Mouse (Mus musculus) liver, embryonic 16.5 days (tissue): Measurements from ENCODE around the gene Sult6b1. TPM values are rescaled to one million over a fixed set of nuclear protein-coding genes. Genes with fewer than 3 reads are reported as not detected.

Experiments used
- ATAC-seq: fragments of 200-750 bp; cut with Nextera tagmentation; 2 replicates; pipeline ENCODE4 v1.8.0; 2017; ENCODE audit warnings: low read depth, mild to moderate bottlenecking, moderate number of reproducible peaks, moderate library complexity
- H3K27ac ChIP-seq: fragments of 300-500 bp; sonication (generic); 2 replicates; pipeline ENCODE4 v1.5.1; 2014; ENCODE audit warnings: mild to moderate bottlenecking, low read length
- H3K27me3 ChIP-seq: fragments of 300-500 bp; sonication (generic); 2 replicates; pipeline ENCODE4 v1.6.1; 2014; ENCODE audit warnings: low read depth, low read length, mixed read lengths; ENCODE audit not compliant: control insufficient read depth, insufficient read depth
- H3K36me3 ChIP-seq: fragments of 300-500 bp; sonication (generic); 2 replicates; pipeline ENCODE4 v1.6.1; 2014; ENCODE audit warnings: mild to moderate bottlenecking; ENCODE audit not compliant: control insufficient read depth, insufficient read depth
- H3K4me1 ChIP-seq: fragments of 300-500 bp; sonication (generic); 2 replicates; pipeline ENCODE4 v1.6.1; 2014; ENCODE audit warnings: low read depth, low read length, mixed read lengths; ENCODE audit not compliant: control insufficient read depth
- H3K4me2 ChIP-seq: fragments of 300-500 bp; sonication (generic); 2 replicates; pipeline ENCODE4 v1.6.1; 2014; ENCODE audit warnings: low read depth, low read length, mixed read lengths
- H3K4me3 ChIP-seq: fragments of 300-500 bp; sonication (generic); 2 replicates; pipeline ENCODE4 v1.5.1; 2014; ENCODE audit warnings: low read depth, mild to moderate bottlenecking, low read length
- H3K9ac ChIP-seq: fragments of 300-500 bp; sonication (generic); 2 replicates; pipeline ENCODE4 v1.6.1; 2014; ENCODE audit warnings: low read depth, low read length
- H3K9me3 ChIP-seq: fragments of 300-500 bp; sonication (generic); replicated peaks from 2 replicates; pipeline ENCODE4 v1.6.1; 2016; ENCODE audit warnings: low read length; ENCODE audit not compliant: control insufficient read depth
- WGBS: fragments of 180-500 bp; shearing (Covaris S2); extraction: QIAGEN DNeasy Blood & Tissue Kit; methylation state at CpG from one replicate; pipeline ENCODE4 v1.1.7; 2014; ENCODE audit not compliant: insufficient replicate concordance; 5-methylcytosine and 5-hydroxymethylcytosine counted together
- polyA plus RNA-seq: library from polyadenylated mRNA; unstranded; fragments of >200 nt; fragmentation: Nextera tagmentation; extraction: Ambion mirVana; gene quantifications from 2 replicates; pipeline ENCODE4 v1.2.1, GENCODE M21; 2015

The Sult6b1 gene
- polyA plus RNA-seq, 1 experiment from 2014 or later = not detected

DNA sequence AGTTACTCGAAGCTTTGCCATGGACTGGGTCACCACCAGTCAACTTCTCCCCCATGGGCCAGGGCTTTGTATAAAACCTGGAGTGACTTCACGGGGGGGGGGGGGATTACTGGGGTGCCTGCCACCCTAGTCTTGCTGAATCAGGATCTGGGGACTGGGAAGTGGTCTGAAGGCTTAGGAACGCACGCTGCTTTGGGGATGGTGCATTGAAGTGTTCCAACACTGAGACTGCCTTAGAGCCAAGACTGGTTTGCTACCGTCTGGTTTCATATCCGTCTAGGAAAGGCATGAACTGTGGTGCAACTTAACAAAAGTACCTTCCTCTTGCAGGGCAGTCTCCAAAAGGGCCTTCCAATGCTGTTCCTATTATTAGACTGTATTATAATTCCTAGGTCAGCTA lies 10.9 kb upstream of the Sult6b1 start:
- WGBS = 52% methylated on average over 6 of the region's 6 CpGs
- ATAC-seq = no peak
- Histone ChIP-seq H3K27ac (no peak overlapping the region), H3K27me3 (no peaks in the 10 kb centered on the region), H3K4me3 (no peak overlapping the region), H3K9me3 (no peaks in the 10 kb centered on the region), H3K4me2 (peak overlapping the region; percentile 81; the same call in 1 of the 2 replicates), H3K36me3 (peaks cover 24% of the 10 kb centered on the region), H3K4me1 (peaks cover 20% of the 10 kb centered on the region), H3K9ac (no peak overlapping the region)

DNA sequence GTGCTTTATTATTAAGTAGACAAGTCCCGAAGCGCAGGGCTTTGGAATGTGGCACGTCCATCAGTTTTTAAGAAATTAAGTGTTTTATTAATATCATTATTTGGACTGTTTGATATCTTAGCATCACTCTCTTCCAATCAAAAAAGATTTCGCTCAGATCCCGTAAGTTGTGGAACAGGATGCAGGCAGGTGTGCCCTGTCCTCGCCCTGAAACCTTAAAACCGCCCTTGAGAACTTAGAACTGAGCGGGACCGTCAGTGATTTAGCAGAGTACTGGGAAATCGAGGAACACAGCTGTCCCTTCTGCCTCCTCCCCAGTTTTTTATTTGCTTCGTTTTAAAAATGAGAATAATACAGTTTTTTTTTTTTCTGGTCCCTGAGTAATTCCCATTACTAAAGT lies 10.1 kb upstream of the Sult6b1 start:
- peaks cover 19% of the 10 kb centered on the region for H3K36me3 ChIP-seq

DNA sequence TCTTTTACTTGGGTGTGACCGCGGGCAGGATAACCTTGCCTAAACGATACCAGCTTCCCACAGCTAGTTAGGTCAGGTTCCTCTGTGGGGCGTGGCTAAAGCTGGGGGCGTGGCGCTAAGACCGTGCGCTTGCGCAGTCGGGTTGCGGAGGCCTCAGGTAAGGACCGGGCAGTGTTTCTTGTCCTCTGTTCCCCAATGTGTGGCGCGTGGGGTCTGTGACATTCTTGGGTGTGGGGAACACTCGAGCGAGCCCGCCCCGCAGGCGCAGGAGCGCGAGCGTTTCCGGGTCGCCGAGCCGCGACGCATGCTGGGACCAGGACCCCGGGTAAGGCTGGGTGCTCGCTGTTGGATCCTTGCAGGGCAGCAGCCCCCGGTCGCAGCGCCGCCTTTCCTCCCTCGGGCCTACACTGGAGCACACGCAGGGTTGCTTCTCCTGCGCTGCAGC lies 9.6 kb upstream of the Sult6b1 start, which contains the start of gene Cebpzos:
Gene Cebpzos, plus strand, starts transcription at position 132 of the 445 bp plus-strand sequence.
- Histone ChIP-seq H3K27me3 (no peaks in the 10 kb centered on the region), H3K36me3 (peaks cover 14% of the 10 kb centered on the region), H3K27ac (peak within 1 kb of the TSS; percentile 85), H3K4me3 (peak within 1 kb of the TSS; percentile 88), H3K4me2 (peak within 1 kb of the TSS; percentile 81), H3K4me1 (peaks cover 20% of the 10 kb centered on the region), H3K9me3 (no peaks in the 10 kb centered on the region), H3K9ac (peak within 1 kb of the TSS; percentile 85)
- peak; percentile 91 for ATAC-seq
- 0% methylated on average over 37 of the region's 37 CpGs for WGBS

More for the DNA sequence above, 10.1 kb upstream of the Sult6b1 start:
- peak overlapping the region; percentile 81 for H3K4me2 ChIP-seq
- peak overlapping the region; percentile 85 for H3K27ac ChIP-seq
- peaks cover 20% of the 10 kb centered on the region for H3K4me1 ChIP-seq
- no peaks in the 10 kb centered on the region for H3K9me3 ChIP-seq
- H3K9ac ChIP-seq = peak overlapping the region; percentile 85
- ATAC-seq = no peak
- WGBS = 2% methylated on average over 11 of the region's 11 CpGs
- H3K4me3 ChIP-seq = peak overlapping the region; percentile 88
- no peaks in the 10 kb centered on the region for H3K27me3 ChIP-seq

DNA sequence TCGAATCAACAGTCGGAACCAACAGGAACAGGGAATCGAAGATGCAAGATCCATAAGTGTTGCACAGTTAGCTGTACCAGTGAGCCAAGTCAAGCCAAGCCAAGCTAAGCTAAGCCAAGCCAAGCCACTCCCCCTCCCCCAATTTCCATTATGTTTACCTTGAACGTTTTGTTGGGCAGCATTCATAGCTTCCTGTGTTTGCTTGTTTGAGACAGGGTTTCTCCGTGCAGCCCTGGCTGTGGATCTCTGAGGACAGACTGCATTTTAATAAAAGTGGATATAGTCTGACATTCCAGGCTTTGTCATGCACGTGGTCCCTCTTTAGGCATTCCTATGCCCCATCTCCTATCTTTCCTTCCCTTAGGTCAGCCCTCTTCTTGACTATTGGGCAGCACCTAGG lies 9.0 kb upstream of the Sult6b1 start:
- Histone ChIP-seq H3K36me3 (peaks cover 10% of the 10 kb centered on the region), H3K4me3 (peak overlapping the region; percentile 88), H3K9me3 (no peaks in the 10 kb centered on the region), H3K27ac (peak overlapping the region; percentile 85), H3K4me1 (peaks cover 20% of the 10 kb centered on the region), H3K27me3 (no peaks in the 10 kb centered on the region), H3K4me2 (peak overlapping the region; percentile 81), H3K9ac (peak overlapping the region; percentile 85)
- ATAC-seq = no peak
- 48% methylated on average over 6 of the region's 6 CpGs for WGBS

DNA sequence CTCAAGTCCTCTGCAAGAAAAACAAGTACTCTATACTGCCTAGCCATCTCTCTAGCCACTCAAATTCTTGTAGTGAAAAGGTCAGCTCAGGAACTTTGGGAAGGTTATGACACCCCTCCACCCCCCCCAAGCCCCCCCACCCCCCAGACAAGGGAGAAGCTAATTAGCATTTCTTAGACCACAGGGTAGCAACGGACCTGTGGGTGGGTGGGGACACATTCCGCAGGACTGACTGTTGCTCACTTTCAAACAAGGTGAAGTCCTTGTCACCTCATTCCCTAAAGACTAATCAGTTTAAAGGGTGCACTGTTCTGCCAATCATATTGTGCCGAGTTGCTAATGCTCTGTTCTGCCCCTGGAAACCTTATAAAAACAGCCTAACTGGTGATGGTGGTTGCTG lies 7.1 kb upstream of the Sult6b1 start:
- no peak for ATAC-seq
- no peaks in the 10 kb centered on the region for H3K9me3 ChIP-seq
- H3K9ac ChIP-seq = no peak overlapping the region
- H3K4me2 ChIP-seq = no peak overlapping the region
- H3K36me3 ChIP-seq = peaks cover 3% of the 10 kb centered on the region; the same call in 1 of the 2 replicates
- H3K4me3 ChIP-seq = no peak overlapping the region
- no peak overlapping the region for H3K27ac ChIP-seq
- H3K27me3 ChIP-seq = no peaks in the 10 kb centered on the region
- peaks cover 20% of the 10 kb centered on the region for H3K4me1 ChIP-seq
- WGBS = 60% methylated on average over 3 of the region's 3 CpGs

DNA sequence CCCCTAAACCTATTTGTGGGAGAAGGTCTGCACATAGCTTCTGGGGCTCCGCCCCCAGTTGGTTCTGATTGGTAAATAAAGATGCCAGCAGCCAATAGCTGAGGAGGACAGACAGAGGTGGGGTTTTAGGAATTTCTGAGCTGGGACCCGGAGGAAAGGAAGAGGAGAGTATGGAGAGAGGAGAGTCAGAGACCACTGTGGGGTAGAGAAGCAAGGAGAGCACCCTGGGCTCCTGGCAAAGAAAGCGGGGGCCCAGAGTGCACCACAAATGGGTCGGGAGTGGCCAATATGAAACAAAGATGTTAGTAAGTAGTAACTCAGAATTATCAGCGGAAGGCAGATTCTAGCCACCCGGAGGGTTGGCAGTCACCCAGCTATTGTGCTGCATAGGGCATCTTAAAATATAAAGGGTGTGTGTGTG lies 6.1 kb upstream of the Sult6b1 start:
- H3K4me2 ChIP-seq = peak overlapping the region; percentile 64
- H3K36me3 ChIP-seq = no peaks in the 10 kb centered on the region
- 0 out of 2 replicates have a peak, but pooled peaks have one; percentile 14 for ATAC-seq
- H3K4me1 ChIP-seq = peaks cover 20% of the 10 kb centered on the region
- 17% methylated on average over 6 of the region's 6 CpGs for WGBS
- H3K9ac ChIP-seq = peak overlapping the region; percentile 40
- H3K27ac ChIP-seq = no peak overlapping the region
- peak overlapping the region; percentile 56 for H3K4me3 ChIP-seq
- H3K27me3 ChIP-seq = no peaks in the 10 kb centered on the region
- no peaks in the 10 kb centered on the region for H3K9me3 ChIP-seq

DNA sequence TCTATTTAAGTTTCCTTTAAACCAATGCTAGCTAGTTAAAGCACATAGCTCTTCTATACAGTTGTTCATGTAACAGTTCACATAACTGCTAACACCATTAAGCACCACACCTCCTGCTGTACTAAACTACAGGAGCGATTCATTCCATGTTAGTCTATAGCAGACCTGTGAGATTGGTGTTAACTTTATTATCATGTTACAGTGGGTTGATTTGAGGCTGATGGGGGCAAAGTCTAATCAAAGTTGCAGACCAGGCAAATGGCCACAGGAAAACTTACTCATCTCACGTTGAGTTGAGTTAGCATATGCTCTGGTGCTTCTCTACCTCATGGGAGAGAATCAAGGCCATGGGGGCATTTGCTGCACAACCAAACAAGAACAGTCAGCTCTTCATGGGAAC lies 2.6 kb upstream of the Sult6b1 start:
- 53% methylated on average over 2 of the region's 2 CpGs for WGBS
- no peak overlapping the region for H3K4me3 ChIP-seq
- no peak for ATAC-seq

DNA sequence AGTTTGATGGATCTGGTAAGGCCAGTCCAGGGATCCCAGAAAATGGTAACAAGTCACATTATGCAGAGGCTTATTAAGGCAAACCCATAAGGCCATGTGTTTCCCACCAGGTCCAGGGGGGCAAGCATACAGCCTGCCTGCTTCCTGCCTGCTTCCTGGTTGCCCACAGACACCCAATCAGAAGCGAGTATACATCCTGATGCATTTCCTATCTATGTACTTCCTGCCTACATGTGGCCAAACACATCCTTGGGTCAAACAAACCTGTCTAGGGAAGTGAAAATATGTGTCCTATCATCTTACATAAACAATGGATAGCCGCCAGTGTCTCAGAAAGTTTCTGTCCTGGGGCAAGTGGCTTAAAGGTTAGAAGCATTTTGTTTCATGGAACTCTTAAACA lies 3.6 kb downstream of the Sult6b1 start:
- WGBS = 61% methylated on average over 2 of the region's 2 CpGs
- Histone ChIP-seq H3K36me3 (no peaks in the 10 kb centered on the region), H3K9me3 (no peaks in the 10 kb centered on the region), H3K9ac (no peak overlapping the region), H3K27me3 (no peaks in the 10 kb centered on the region), H3K4me1 (no peaks in the 10 kb centered on the region), H3K27ac (no peak overlapping the region), H3K4me3 (no peak overlapping the region), H3K4me2 (no peak overlapping the region)
- no peak for ATAC-seq

More for the DNA sequence above, 2.6 kb upstream of the Sult6b1 start:
- Histone ChIP-seq H3K36me3 (no peaks in the 10 kb centered on the region), H3K27me3 (no peaks in the 10 kb centered on the region), H3K9me3 (no peaks in the 10 kb centered on the region), H3K4me2 (no peak overlapping the region), H3K4me1 (peaks cover 5% of the 10 kb centered on the region; the same call in 1 of the 2 replicates), H3K9ac (no peak overlapping the region), H3K27ac (no peak overlapping the region)

DNA sequence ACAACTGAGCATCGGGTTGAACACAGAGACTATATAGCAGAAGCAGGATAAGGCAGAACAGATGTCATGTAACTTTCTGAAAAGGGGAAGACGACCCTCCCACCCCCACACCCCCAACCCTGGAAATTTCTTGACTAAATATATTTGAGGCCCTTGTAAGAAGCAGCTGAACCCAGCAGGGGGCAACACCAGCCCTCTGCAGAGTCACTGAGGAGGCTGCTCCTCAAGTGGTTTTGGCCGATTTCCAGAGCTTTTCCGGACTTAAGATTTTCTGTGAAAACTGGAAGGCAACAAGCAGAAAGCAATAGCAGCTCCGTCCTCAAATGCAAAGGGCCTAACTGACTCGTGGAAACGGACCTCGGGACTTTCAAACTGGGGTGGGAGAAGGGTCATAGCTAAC lies 11.4 kb downstream of the Sult6b1 start:
- H3K4me3 ChIP-seq = no peak overlapping the region
- WGBS = 16% methylated on average over 8 of the region's 8 CpGs
- H3K27me3 ChIP-seq = no peaks in the 10 kb centered on the region
- ATAC-seq = no peak
- no peak overlapping the region for H3K27ac ChIP-seq
- peak overlapping the region; percentile 32; the same call in 1 of the 2 replicates for H3K4me2 ChIP-seq
- H3K36me3 ChIP-seq = no peaks in the 10 kb centered on the region
- H3K9ac ChIP-seq = no peak overlapping the region
- no peaks in the 10 kb centered on the region for H3K9me3 ChIP-seq
- no peaks in the 10 kb centered on the region for H3K4me1 ChIP-seq
